Mouse (Mus musculus) lung, postnatal 14 days (tissue): ENCODE data around the gene Thsd4.

Source experiments
- DNase-seq: peaks from one replicate; pipeline ENCODE4 v3.0.0; 2021

Thsd4 gene

DNA sequence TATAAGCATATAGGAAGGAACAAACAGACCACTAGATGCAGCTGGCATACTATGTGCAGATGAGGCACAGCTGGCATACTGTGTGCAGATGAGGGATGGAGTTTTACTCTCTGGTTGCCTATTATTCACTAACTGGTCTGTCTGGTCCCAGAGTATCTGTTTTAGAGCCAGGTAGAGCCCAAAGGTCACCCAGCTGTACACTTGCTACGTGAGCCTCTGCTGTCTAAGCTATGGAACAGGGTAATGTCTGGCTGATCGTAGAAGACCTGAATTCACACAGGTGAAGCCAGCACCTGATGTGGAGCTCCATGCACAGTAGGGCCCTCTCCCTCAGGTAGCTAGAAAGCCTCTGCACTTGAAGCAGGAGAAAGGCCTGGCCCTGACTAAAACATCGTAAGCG is 5.5 kb downstream of the Thsd4 start:
- no peak for DNase-seq

DNA sequence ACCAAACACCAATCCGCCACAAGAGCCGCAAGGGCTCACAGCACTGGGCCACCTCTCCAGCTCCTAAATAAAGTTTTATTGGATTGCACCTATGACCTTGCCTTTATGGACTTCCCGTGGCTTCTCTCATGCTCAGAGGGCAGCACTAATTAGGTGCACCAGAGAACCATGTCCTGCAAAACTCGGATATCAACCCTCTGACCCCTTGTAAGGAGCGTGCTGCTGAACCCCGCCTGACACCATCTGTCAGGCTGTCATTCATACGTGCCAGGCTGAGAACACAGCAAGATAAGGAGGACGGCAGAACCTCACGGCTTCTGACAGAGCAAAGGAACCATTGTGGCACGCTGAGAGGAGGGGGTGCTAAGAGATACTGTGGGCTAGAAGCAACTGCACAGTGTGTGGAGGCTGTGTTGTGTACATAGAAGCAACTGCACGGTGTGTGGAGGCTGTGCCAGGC is 8.5 kb downstream of the Thsd4 start:
- DNase-seq, result no peak

DNA sequence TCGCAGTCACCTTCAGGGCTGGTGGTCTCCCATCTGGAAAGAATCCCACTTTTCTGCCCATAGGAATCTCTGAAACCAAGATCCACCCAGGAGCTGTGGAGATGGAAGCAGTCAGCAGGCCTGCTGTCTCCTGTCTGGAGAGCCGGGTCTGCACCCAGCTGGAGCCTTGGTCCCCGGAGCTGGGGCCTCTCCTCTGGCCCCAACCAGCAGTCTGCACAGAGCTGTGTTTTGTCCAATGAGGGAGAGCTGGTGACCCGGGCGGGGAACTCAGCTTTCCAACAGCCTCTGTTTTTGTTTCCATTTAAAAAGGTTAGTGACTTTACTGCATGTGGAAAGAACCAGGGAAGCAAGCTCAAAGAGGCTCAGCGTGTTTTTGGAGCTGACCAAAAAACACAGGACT is 11.0 kb downstream of the Thsd4 start:
- DNase-seq, result no peak

DNA sequence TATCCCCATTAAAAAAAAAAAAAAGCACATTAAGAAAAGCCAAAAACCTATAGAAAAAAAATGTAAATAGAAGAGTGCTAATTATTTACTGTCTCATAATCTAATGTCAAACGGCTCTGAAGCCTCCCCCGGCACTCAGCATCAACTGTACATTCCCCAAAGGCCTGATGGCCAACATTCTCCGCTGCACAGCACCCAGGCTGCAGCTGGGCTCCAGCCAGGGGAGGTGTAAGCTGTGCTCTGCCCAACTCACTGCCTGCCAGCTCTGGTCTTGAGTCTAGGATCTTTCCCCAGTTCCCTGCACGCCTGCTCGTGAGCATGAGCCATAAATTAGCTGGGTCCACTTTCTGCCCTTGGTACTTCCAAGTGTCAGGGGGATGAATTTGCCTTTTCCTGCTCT is 15.7 kb downstream of the Thsd4 start:
- DNase-seq, result no peak

DNA sequence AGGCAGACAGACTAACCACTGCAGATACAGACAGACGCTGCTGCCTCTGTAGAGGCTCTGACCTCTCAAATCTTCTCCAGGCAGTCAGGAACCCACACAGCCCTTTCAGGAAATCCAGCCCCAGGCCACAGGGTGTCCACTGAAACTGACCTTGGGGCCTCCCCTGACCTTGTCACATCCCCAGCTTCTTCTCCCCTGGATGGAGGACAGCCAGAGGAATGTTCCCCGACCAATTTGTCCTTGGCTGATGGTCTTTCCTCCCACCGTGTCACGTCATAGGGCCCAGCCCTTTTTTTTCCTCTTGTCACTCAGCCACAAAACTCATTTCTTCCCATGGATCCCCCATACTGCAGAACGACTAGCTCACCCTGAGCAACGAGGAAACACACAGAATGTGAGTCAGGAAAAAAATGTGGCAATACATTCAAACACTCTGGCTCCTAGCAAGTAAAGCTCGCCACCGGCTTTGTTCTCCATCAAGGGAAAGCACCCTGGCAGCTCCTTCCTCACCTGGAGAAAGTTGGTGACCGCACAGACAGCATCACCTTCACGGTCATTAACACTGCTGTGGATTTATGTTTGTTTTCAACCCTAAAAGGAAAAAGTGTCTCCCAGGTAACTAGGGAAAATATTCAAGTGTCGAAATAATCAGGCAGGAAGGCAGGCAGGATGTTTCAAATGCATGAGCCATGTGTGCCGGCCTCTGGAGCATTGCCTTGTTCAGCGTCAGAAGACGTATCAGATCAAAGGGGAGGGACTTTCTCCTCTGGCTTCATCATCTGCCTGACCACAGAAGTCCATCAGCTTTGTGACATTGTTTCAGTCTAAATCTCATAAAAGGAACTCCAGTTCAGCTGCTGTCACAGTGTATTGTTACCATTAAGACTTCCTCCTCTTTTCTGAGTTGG is 17.2 kb downstream of the Thsd4 start:
- no peak for DNase-seq

DNA sequence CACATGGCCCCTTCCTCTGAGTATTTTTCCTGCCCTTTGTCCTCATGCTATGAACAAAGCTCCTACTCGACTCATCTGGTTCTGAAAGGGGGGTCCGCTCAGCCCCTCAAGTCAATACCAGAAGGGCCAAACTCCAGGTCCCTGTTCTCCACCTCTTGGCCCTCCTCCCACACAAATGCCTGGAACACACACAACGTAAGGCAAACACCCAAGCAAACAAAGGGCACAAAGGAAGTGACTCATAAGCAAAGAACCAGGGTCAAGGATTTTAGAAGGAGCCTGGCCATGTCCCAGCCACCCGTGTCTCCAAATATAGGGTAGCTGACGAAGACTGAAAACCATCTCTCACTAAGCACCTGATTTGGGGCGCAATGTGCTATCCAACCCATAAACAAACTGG is 19.6 kb downstream of the Thsd4 start:
- peak; percentile 48 for DNase-seq

DNA sequence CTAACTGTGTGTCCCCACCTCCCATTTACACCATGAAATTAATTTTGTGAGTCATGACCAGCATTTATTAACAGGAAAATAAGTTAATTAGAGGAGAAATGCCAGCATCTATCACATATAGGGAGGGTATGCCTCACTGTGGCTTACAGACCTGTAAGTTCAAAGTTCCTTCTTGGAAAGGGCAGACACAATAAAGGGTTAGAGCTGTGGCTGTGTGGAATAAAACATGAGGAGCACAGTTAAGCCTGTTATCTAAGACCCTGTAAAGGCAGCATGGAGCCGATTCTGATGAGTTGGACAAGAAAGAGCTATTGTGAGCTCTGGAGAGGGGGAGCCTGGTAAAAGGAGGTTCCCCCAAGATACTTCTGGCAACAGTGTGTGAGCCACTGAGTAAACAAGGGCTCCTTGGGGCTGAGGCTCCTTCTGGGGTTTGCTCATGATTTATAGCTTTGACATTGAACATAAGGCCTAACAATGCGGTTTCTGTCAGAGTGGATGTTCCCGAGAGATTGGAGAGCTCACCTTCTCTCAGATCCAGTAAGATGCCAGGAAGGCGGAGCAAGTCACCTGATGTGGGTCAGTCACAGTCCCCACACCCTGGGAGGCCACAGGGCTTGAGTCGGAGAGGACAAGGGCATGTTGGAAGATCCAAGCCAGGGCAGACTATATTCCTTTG is 20.2 kb downstream of the Thsd4 start:
- no peak for DNase-seq

DNA sequence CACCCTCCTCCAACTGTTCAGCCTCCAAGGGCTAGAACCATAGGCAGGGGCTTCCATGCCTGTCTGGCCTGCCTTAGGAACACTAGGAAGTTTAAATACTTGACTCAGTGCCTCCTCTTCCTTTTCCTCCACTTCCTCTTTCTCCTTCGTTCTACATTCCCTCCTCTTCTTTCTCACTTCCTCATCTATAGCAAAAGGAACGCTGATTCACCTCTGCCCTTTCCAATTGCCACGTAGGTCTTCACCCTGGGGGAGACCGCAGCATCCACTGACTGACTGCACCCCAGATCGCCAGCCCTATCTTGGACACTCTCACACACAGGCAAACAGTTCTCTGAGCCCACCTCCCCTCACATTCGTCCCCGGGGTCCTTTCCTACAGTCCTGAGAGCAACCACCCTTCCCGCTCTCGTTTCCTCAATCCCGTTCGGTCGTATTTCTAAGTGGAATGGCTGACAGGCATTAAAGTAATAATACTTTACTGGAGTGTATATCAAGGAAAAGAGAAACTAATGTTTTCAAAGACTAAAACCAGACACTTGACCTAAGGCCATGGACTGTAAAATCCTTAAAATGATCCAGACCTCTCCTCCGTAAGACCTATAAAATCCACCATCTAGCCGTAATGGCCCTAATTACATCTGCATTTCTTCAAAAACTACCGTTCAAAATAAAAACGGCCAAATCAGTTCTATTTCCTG is 29.4 kb downstream of the Thsd4 start:
- DNase-seq, result no peak

DNA sequence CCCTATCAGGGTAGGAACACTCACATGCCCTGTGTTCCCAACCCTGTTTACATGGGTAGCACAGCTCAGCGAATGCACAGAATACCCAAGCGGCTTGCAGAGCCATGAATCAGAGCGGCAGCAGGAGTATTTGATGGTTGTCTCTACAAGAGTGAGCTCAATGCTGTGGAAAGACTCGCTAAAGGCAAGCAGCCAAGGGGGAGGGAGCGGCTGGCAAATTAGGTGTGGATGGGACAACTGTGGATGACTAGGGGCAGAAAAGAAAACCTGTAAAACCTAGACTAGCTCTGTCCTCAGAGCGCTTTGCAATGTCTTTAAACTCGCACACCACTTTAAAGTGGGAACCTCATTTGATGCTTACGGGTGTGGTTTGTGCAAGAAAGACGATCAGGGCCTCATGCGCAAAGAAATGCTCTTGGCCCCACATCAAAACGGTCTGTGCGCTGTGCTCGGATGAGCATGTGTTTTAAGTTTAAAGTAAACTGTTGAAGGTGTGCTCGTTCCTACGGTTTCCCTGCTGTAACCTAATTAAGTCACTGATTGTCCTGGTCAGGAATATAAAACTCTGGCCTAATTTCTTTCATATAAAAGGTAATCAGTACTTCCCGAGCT is 30.3 kb downstream of the Thsd4 start:
- DNase-seq, result no peak

DNA sequence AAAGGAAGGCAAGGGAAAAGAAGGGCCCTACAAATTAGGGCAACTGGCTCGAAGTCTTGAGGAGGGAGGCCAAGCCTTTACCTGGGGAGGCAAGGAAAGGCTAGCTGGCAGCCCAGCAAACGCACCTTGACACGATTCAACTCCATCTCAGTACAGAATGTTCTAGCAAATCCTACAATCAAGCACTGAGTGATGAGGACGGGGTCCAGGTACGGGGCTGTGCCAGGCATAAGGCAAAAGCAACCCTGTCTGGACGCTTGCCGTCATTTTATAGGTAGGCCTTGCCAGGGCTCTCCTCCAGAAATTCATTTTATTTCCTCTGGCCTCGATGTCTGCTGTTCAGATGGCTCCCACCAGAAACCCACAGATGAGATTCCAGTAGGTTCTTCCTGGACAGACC is 30.8 kb downstream of the Thsd4 start:
- no peak for DNase-seq

DNA sequence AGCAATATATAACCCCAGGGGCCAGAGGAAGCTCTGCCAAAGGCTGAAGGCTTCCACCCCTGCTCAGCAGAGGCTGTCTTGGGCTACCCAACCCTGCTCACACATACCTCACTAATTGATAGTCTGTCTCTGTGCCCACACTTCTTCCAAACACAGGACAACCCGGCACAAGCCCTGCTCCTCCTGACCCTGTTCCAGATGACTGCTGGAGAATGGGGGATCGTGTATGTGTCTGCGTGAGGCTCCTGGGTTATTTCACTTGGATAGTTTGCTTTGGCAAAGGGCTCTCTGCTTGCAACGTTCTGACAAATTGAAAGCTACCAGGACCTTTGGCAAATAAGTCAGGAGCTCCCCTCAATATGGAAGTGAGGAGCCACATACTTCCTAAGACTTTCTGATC is 33.0 kb downstream of the Thsd4 start:
- no peak for DNase-seq

DNA sequence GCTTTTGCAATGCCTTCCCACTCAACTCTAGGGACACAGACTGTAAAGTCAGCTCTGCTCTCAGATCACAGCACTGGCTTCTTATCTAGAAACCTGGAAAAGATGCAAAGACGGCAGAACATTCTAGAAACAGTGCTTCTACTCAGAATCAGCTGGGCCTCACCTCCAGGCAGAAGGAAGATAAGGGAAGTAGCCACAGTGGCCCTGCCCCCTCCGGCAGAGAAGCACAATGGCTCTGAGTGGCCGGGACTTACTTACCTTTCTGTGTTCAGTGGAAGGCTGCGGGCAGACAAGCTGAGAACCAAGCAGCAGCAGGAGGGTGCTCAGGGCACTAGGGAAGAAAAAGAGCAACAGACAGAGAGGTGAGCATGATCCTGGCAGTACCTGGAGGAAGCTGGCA is 39.7 kb downstream of the Thsd4 start:
- no peak for DNase-seq

DNA sequence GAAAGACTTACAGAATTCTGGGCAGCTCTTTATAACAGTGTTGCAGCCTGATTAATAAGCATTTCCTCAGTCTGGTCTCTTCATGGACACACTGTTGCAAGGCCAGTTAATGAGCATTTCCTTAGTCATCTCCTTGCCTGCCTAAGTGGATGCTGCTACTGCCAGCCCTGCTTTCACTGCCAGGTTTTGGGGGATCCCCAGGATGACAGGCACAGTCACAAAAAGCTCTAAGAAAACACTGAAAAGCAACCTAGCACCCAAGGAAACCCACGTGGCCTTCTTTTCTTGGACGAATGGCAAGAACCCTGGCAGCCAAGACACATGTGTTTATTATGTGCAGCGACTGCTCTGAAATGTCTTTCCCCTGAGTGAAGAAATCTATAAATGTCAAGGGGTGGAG is 41.8 kb downstream of the Thsd4 start:
- DNase-seq, result peak; percentile 52

DNA sequence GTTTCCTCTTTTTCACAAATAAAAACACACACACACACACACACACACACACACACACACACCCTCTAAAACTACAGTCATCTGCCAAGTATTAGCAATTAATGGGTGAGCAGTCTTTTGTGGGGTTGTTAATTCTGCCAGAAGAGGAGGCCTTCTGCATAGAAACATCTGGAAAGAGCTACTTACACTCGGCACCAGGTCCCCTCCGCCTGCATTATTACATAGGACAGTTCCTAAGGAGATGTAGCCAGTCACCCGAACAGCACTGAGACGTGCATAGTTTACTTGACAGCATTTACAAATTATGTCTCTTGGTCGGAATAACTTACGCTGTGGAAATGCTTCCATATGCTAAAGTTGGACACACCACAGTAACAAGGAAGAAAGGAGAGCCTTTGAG is 43.0 kb downstream of the Thsd4 start:
- DNase-seq, result no peak

DNA sequence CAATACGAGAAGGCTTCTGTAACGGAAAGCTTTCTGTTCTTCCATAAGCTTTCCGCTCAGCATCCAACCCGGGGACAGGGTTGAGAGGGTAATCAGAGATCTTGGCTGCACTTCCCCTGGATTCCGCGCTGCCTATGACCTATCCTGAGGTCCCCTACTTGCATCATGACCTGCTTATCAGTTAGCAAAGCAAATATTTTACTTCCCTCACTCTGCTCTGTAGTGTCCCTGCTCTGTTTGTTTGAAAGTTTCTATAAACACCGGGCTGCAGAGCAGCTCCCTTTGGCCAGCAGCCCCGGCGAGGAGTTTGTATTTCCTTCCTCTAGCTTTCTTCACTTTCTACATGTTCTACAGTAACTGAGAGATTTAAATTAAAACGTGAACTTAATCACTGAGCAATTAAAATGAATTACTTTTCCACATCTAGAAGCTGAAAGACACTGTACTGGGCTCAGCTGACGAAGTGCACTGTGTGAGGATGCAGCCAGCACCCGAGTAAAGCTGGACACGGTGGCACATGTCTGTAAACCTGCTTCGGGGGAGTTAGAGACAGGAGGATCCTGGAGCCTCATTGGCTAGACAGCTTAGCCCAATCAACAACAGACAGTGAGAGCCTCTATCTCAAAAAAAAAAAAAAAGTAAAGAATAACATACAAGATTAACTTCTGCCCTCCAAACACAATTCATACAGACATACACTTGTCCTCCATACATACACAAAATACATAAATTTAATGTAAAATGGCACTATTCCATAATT is 43.7 kb downstream of the Thsd4 start:
- DNase-seq, result peak; percentile 54

DNA sequence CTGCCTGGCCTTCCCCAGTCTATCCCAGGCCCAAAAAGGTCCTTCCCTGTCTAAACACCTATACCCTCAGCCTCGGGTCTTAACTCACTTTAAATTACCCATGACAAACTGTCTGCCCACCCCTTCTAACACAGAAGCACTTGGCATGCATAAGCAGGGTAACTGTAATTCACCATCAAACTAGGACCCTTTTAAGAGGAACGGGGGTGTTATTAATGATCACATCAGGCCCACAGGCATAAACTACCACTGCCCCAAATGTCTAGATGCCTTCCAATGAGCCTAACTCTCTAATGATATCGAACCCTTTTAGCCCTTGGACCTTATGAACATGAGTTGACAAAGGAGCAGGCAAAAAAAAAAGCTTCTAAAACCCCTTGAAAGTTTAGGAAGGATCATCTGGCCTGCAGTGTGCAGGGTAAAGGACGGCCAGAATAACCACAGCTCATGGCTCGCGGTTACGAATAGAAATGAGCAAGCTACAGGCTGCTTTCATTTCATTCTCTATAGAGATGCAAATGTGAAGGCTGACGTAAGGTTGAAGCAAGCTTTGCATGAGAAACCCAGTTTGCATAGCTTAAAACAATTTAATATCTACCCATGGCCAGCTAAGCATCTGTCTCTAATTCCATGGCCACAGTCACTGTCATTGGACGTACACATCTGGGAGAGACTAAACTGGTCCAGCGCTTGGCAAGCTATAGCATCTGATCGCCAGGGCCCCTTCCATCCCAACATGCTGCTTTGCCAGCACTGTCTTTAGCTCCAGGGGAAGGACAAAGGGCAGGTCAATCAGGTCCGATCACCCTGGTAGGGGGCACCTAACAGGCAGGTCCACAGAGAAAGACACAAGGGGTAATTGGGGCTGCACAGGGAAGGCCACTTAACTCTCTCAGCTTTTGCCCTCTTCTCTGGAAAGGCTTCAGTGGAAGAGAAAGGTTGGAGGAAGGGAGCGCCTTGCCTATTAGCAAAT is 61.5 kb downstream of the Thsd4 start:
- no peak for DNase-seq

DNA sequence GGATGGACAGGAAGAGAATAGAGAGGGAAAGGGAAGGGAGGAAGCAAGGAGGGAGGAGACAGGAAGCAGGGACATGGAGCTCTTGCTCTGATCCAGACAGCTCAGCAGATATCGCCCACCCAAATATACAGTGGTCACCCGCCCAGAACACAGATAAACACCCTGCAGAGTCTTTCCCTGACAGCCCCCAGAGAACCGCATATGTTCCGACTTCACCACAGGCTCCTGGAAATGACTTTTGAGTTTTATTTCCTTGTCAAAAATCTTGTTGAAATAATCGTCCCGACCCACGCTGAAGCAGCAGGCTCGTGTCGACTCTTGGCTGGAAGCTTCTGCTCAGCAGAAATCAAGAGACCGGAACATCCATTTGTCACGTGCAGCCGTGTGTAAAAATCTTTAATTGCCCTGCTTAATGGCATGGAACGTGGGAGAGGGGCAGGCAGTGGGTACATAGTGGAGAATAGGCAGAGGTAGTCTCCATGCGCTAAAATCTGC is 63.3 kb downstream of the Thsd4 start:
- DNase-seq, result no peak

DNA sequence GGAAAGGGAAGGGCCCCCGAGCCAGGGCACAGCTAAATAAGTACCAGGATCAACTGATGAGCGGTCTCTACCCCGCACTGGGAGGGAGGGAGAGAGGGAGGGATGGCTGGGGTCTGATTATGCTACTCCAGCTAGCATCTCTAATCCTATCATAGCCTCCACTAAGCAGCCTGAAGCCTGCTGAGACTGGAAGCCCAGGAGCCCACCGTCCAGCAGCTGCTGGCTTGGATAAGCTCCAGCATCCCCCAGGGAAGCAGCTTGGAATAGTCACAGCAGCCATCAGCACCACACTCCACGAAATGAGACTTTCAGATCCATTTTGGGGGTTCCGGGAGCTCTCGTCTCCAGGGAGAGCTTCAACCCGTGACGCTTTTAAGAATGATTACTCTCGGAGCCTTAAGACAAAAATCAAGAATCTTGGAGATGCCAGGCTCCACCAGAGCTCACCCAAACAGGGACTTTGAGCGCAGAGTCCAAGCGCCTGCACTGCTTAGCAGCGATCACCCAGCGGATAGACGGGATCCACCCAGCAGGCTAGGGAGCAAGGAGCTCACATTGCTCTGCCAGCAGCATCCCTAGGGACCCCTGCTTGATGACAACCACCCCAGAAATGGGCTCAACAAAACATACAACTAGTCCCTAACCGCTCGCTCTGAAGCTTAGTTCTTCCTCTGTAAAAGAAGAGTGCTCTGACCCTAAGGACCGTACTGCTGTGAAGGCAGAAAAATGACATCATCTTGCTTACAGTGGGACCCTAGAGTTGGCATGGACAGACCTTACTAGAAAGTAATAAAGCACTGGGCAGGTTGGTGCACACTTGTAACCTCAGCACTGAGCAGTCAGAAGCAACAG is 64.3 kb downstream of the Thsd4 start:
- DNase-seq, result no peak

DNA sequence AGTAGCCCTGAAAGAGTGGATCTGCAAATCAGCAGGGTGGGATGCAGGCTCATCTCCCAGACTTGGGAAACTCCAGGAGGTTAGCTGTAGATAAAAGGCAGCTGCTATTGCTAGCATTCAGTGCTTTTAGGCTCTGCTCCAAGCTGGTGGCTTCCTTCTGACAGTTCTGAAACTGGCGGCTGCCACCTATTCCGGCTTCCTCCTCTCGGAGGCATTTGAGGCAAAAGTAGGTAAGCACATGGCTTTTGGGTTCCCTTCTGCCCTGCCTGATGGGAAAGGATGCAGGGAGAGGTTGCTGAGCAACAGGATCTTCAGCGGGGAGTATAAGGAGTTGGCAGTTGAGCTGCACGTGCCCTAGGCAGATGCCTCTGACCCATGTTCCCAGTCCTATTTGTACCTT is 65.2 kb downstream of the Thsd4 start:
- DNase-seq, result no peak
